Comparison of ENCODE assay signal across 9 mouse cellular contexts in the genomic region with DNA sequence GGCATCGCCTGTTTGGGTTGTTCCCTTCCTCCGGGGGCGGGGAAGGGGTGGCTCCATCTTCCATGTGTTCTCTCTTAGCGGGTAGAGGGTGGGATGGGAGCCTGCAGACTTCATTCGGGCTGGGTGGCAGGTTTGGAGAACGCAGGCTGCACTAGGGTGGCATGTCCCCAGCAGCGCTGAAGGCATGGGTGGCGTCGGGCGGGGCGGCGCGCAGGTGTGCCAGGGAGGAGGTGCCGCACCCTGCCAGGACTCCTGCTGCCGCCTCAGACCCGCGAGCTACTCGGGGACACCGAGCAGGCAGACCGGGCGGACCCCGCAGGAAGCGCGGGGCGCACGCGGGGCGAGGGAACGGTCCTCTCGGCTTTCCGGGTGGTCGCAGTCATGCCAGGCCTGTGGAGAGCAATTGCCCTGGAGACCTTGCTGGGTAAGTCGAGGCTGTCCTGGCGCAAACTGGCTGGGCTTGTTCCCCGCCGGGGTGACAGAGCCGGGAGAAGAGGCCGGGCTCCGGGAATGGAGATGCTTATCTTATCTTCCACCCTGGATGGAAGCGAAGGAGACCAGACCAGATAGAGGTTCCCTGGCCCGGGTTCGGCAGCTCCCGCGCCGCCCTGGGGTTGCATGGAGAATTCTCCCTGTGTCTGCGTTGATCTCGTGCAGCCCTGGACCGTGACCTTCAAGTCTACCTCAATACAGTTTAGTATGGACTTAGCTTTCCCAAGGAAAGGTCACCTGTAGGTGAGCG. TPM values are rescaled to one million over a fixed set of nuclear protein-coding genes. Genes with fewer than 3 reads are reported as not detected.
DNase-seq lines count a peak whose midpoint lies in the region; ATAC-seq and TF ChIP-seq lines count a peak whose summit lies in the region.
"Had no signal": no experiment of that assay in that cellular context is flagged by ENCODE, and none has a peak within 500 bp of the region (broad histone marks: within the 10 kb centered on the region; RNA-seq: fewer than 3 reads in every experiment).

TSS of gene Cwh43 (plus strand) at position 95 of the 742 bp plus-strand sequence.

- H3K4me2 ChIP-seq in lung, postnatal 0 days (replicated peaks; ENCODE audit: low read depth, low read length) = peak within 1 kb of the TSS; percentile 33; the same call in 1 of the 2 replicates
- H3K4me2 ChIP-seq in midbrain, embryonic 11.5 days = peak within 1 kb of the TSS; percentile 55
- peak within 1 kb of the TSS; percentile 62 for H3K4me2 ChIP-seq in stomach, postnatal 0 days (replicated peaks; ENCODE audit: low read depth)

- H3K9me3 ChIP-seq in lung, postnatal 0 days (ENCODE audit: low read length) = no peaks in the 10 kb centered on the region
- H3K9me3 ChIP-seq in midbrain, embryonic 11.5 days (ENCODE audit: control insufficient read depth, low read length) = no peaks in the 10 kb centered on the region
- H3K9me3 ChIP-seq in stomach, postnatal 0 days (ENCODE audit: control insufficient read depth, low read length) = no peaks in the 10 kb centered on the region

- 3% methylated on average over 46 of the region's 49 CpGs for WGBS in lung, postnatal 0 days
- WGBS in midbrain, embryonic 11.5 days = 3% methylated on average over 47 of the region's 49 CpGs
- WGBS in stomach, postnatal 0 days = 3% methylated on average over 40 of the region's 49 CpGs

- H3K27ac ChIP-seq in lung, postnatal 0 days (ENCODE audit: low read length) = no peak within 1 kb of the TSS
- H3K27ac ChIP-seq in midbrain, embryonic 11.5 days (ENCODE audit: low read depth, low read length) = no peak within 1 kb of the TSS
- no peak within 1 kb of the TSS for H3K27ac ChIP-seq in stomach, postnatal 0 days (replicated peaks)

- DNase-seq in adrenal gland, postnatal 25 days = peak; percentile 23
- no peak for DNase-seq in adrenal gland, postnatal 4 days (ENCODE audit: low spot score in 2 of 2)
- DNase-seq in lung, postnatal 0 days (ENCODE audit: low spot score) = no peak
- DNase-seq in lung, postnatal 4 days = no peak
- peak; percentile 42 for DNase-seq in kidney, adult 18-20 months
- DNase-seq in midbrain, embryonic 11.5 days (ENCODE audit: low spot score, missing footprints) = peak; percentile 89
- DNase-seq in stomach, postnatal 0 days (ENCODE audit: low spot score) = peak; percentile 79
- DNase-seq in ovary, adult 18-20 months (ENCODE audit: low spot score) = no peak

- H3K4me1 ChIP-seq in lung, postnatal 0 days (ENCODE audit: insufficient read depth, low read depth, low read length) = no peaks in the 10 kb centered on the region
- 0 out of 2 replicates have a peak, but pooled peaks cover 7% of the 10 kb centered on the region for H3K4me1 ChIP-seq in midbrain, embryonic 11.5 days (ENCODE audit: control insufficient read depth, insufficient read depth, low read length)
- peaks cover 6% of the 10 kb centered on the region for H3K4me1 ChIP-seq in stomach, postnatal 0 days (replicated peaks; ENCODE audit: control insufficient read depth, insufficient read depth)

- peaks cover 19% of the 10 kb centered on the region for H3K27me3 ChIP-seq in lung, postnatal 0 days (replicated peaks; ENCODE audit: insufficient read depth, low read length)
- peaks cover 20% of the 10 kb centered on the region for H3K27me3 ChIP-seq in midbrain, embryonic 11.5 days (ENCODE audit: control insufficient read depth, insufficient read depth, low read length)
- H3K27me3 ChIP-seq in stomach, postnatal 0 days (ENCODE audit: control insufficient read depth, insufficient read depth, low read length) = no peaks in the 10 kb centered on the region; the same call in 1 of the 2 replicates

- H3K9ac ChIP-seq in lung, postnatal 0 days (replicated peaks; ENCODE audit: low read depth) = no peak within 1 kb of the TSS
- H3K9ac ChIP-seq in midbrain, embryonic 11.5 days (ENCODE audit: low read length) = peak within 1 kb of the TSS; percentile 38; the same call in 1 of the 2 replicates
- no peak within 1 kb of the TSS for H3K9ac ChIP-seq in stomach, postnatal 0 days (ENCODE audit: low read length)

- no peak for TF ChIP-seq EP300 in lung, postnatal 0 days (IDR thresholded peaks at IDR 0.05)
- TF ChIP-seq EP300 in stomach, postnatal 0 days (optimal IDR thresholded peaks at IDR 0.05) = no peak

- H3K4me3 ChIP-seq in lung, postnatal 0 days (ENCODE audit: low read depth, low read length) = peak within 1 kb of the TSS; percentile 15; the same call in 1 of the 2 replicates
- peak within 1 kb of the TSS; percentile 33 for H3K4me3 ChIP-seq in midbrain, embryonic 11.5 days (ENCODE audit: low read depth, low read length)
- peak within 1 kb of the TSS; percentile 29 for H3K4me3 ChIP-seq in stomach, postnatal 0 days (ENCODE audit: low read depth, low read length)

- no peaks in the 10 kb centered on the region for H3K36me3 ChIP-seq in lung, postnatal 0 days (ENCODE audit: insufficient read depth, low read length)
- H3K36me3 ChIP-seq in midbrain, embryonic 11.5 days (ENCODE audit: control insufficient read depth, insufficient read depth, low read length) = no peaks in the 10 kb centered on the region
- no peaks in the 10 kb centered on the region for H3K36me3 ChIP-seq in stomach, postnatal 0 days (ENCODE audit: control insufficient read depth, insufficient read depth, low read length)

- ATAC-seq in lung, postnatal 0 days = peak; percentile 43; the same call in 1 of the 2 replicates
- peak; percentile 50; the same call in 1 of the 2 replicates for ATAC-seq in midbrain, embryonic 11.5 days (ENCODE audit: low FRiP score)
- peak; percentile 73 for ATAC-seq in stomach, postnatal 0 days (ENCODE audit: low FRiP score, low TSS enrichment)

- no peak for TF ChIP-seq CTCF in lung, postnatal 0 days (IDR thresholded peaks at IDR 0.05)
- TF ChIP-seq CTCF in stomach, postnatal 0 days (IDR thresholded peaks at IDR 0.05; ENCODE audit: low read depth) = no peak

RNA-seq across cellular contexts. Expression of gene Cwh43, which starts in this region (rescaled TPM):
- 0.12 TPM in 1 of 2 replicates, not detected in the other for total RNA-seq in adrenal gland, postnatal 25 days (2021)
- total RNA-seq in adrenal gland, postnatal 4 days (2021) = under 1 TPM; 0.23 to 0.25 TPM
- 0.08 TPM in 1 of 2 replicates, not detected in the other for polyA plus RNA-seq in lung, postnatal 0 days (2015; fragmentation: Nextera tagmentation; extraction: Ambion mirVana)
- polyA plus RNA-seq in midbrain, embryonic 11.5 days (2014; fragmentation: Nextera tagmentation; extraction: Ambion mirVana) = not detected in 2 replicates
- polyA plus RNA-seq in stomach, postnatal 0 days (2015; fragmentation: Nextera tagmentation; extraction: Ambion mirVana) = 8.6 and 10.9 TPM in 2 replicates
- total RNA-seq: common myeloid progenitor, adult 5-6 weeks had no signal

Comparison
In these comparisons a context has a peak if more than half of its experiments do, and no peak if none do; other contexts are left out.
1. Peak in DNase-seq in adrenal gland, postnatal 25 days; RNA of the gene not detected or under 1 TPM.
2. Peak in ATAC-seq, H3K4me3 ChIP-seq and H3K4me2 ChIP-seq in lung, postnatal 0 days; RNA of the gene not detected or under 1 TPM.
3. Peak in DNase-seq, ATAC-seq, H3K4me3 ChIP-seq, H3K9ac ChIP-seq and H3K4me2 ChIP-seq in midbrain, embryonic 11.5 days; RNA of the gene not detected or under 1 TPM.
4. DNase-seq: peak in kidney, adult 18-20 months (single experiment) and stomach, postnatal 0 days (single experiment); none in adrenal gland, postnatal 4 days (0 of 2), lung, postnatal 0 days (single experiment), lung, postnatal 4 days (0 of 2) and ovary, adult 18-20 months (single experiment).
5. Peak in every context shown above with its lines, with median percentiles within 50 percentile points of each other: ATAC-seq, H3K4me2 ChIP-seq and H3K4me3 ChIP-seq.